8 mouse cellular contexts compared by ENCODE assay signal in genomic region chr6:127149944-127150662, GRCm38 (mm10). TPM values are rescaled to one million over a fixed set of nuclear protein-coding genes. Genes with fewer than 3 reads are reported as not detected.
DNase-seq lines count a peak whose midpoint lies in the region; ATAC-seq and TF ChIP-seq lines count a peak whose summit lies in the region.

No protein-coding gene starts in this region.

- peaks cover 85% of the 10 kb centered on the region for H3K4me1 ChIP-seq in forebrain, embryonic 12.5 days
- peaks cover 25% of the 10 kb centered on the region for H3K4me1 ChIP-seq in hindbrain, postnatal 0 days (ENCODE audit: insufficient read depth, low read length)
- H3K4me1 ChIP-seq in lung, embryonic 16.5 days (replicated peaks; ENCODE audit: control insufficient read depth, insufficient read depth, low read length), result peaks cover 52% of the 10 kb centered on the region

- under 1% methylated on average over 38 of the region's 38 CpGs for whole genome bisulfite sequencing in forebrain, embryonic 12.5 days
- WGBS in hindbrain, postnatal 0 days, result under 1% methylated on average over 38 of the region's 38 CpGs
- WGBS in lung, embryonic 16.5 days, result under 1% methylated on average over 38 of the region's 38 CpGs

- H3K9me3 ChIP-seq in forebrain, embryonic 12.5 days, result no peaks in the 10 kb centered on the region
- H3K9me3 ChIP-seq in hindbrain, postnatal 0 days (ENCODE audit: low read length), result no peaks in the 10 kb centered on the region
- no peaks in the 10 kb centered on the region for H3K9me3 ChIP-seq in lung, embryonic 16.5 days (ENCODE audit: control insufficient read depth, low read length)

- peaks cover 24% of the 10 kb centered on the region for H3K27me3 ChIP-seq in forebrain, embryonic 12.5 days
- H3K27me3 ChIP-seq in hindbrain, postnatal 0 days (ENCODE audit: insufficient read depth, low read length), result peaks cover 19% of the 10 kb centered on the region
- no peaks in the 10 kb centered on the region for H3K27me3 ChIP-seq in lung, embryonic 16.5 days (ENCODE audit: control insufficient read depth, insufficient read depth, low read depth, low read length)

- peak overlapping the region; percentile 82 for H3K4me2 ChIP-seq in forebrain, embryonic 12.5 days
- peak overlapping the region; percentile 88 for H3K4me2 ChIP-seq in hindbrain, postnatal 0 days (ENCODE audit: low read depth, low read length)
- peak overlapping the region; percentile 61 for H3K4me2 ChIP-seq in lung, embryonic 16.5 days (ENCODE audit: low read depth, low read length)

- H3K27ac ChIP-seq in forebrain, embryonic 12.5 days, result peak overlapping the region; percentile 78
- H3K27ac ChIP-seq in hindbrain, postnatal 0 days, result peak overlapping the region; percentile 64
- H3K27ac ChIP-seq in lung, embryonic 16.5 days (ENCODE audit: low read length), result peak overlapping the region; percentile 66

- peak overlapping the region; percentile 87 for H3K9ac ChIP-seq in forebrain, embryonic 12.5 days
- H3K9ac ChIP-seq in hindbrain, postnatal 0 days (replicated peaks; ENCODE audit: low read length), result peak overlapping the region; percentile 78
- H3K9ac ChIP-seq in lung, embryonic 16.5 days (ENCODE audit: low read length), result peak overlapping the region; percentile 84

- ATAC-seq in forebrain, embryonic 12.5 days (ENCODE audit: low FRiP score), result no peak
- no peak for ATAC-seq in hindbrain, postnatal 0 days
- no peak for ATAC-seq in lung, embryonic 16.5 days (ENCODE audit: low read depth)

- peak; percentile 31 to 54 for DNase-seq in layer of hippocampus, postnatal 10 days (ENCODE audit: low spot score in 2 of 2)
- DNase-seq in layer of hippocampus, adult 9-11 months, result no peak
- DNase-seq in NIH3T3 (ENCODE audit: low read depth), result peak; percentile 76
- DNase-seq in hindbrain, postnatal 0 days (ENCODE audit: low spot score), result peak; percentile 37
- DNase-seq in right cerebral cortex, postnatal 14 days, result peak; percentile 32
- DNase-seq in cerebellum, adult 11-12 months, result no peak

- H3K4me3 ChIP-seq in forebrain, embryonic 12.5 days (replicated peaks), result peak overlapping the region; percentile 76
- peak overlapping the region; percentile 61 for H3K4me3 ChIP-seq in hindbrain, postnatal 0 days (ENCODE audit: low read length)
- peak overlapping the region; percentile 81 for H3K4me3 ChIP-seq in lung, embryonic 16.5 days (ENCODE audit: low read length)

- TF ChIP-seq CTCF in hindbrain, postnatal 0 days (IDR thresholded peaks at IDR 0.05; ENCODE audit: low read depth), result no peak

- H3K36me3 ChIP-seq in forebrain, embryonic 12.5 days (replicated peaks), result peaks cover 21% of the 10 kb centered on the region
- no peaks in the 10 kb centered on the region for H3K36me3 ChIP-seq in hindbrain, postnatal 0 days (ENCODE audit: insufficient read depth, low read length)
- peaks cover 6% of the 10 kb centered on the region; the same call in 1 of the 2 replicates for H3K36me3 ChIP-seq in lung, embryonic 16.5 days (ENCODE audit: control insufficient read depth, insufficient read depth, low read length)

RNA-seq across cellular contexts. Expression of gene Ccnd2, which starts 1.9 kb away (rescaled TPM):
- 100 to 1,000 TPM; 190 to 200 TPM for total RNA-seq in layer of hippocampus, postnatal 10 days (2021)
- polyA plus RNA-seq in forebrain, embryonic 12.5 days (2016; fragmentation: Nextera tagmentation; extraction: Ambion mirVana), result 1,349 and 1,505 TPM in 2 replicates
- total RNA-seq in hindbrain, postnatal 0 days (2014; rRNA removed), result 22.3 and 27.1 TPM in 2 replicates
- polyA plus RNA-seq in hindbrain, postnatal 0 days (2015; fragmentation: Nextera tagmentation; extraction: Ambion mirVana), result 229 and 263 TPM in 2 replicates
- 458 and 500 TPM in 2 replicates for polyA plus RNA-seq in lung, embryonic 16.5 days (2015; fragmentation: Nextera tagmentation; extraction: Ambion mirVana)

RNA-seq across cellular contexts. Expression of gene Tigar, which starts 40.7 kb away (rescaled TPM):
- total RNA-seq in layer of hippocampus, postnatal 10 days (2021), result 10 to 100 TPM; 29.3 to 30.3 TPM
- 8.8 and 9.9 TPM in 2 replicates for polyA plus RNA-seq in forebrain, embryonic 12.5 days (2016; fragmentation: Nextera tagmentation; extraction: Ambion mirVana)
- 6.6 and 7.7 TPM in 2 replicates for total RNA-seq in hindbrain, postnatal 0 days (2014; rRNA removed)
- polyA plus RNA-seq in hindbrain, postnatal 0 days (2015; fragmentation: Nextera tagmentation; extraction: Ambion mirVana), result 4.9 and 5.2 TPM in 2 replicates
- 2.5 and 2.8 TPM in 2 replicates for polyA plus RNA-seq in lung, embryonic 16.5 days (2015; fragmentation: Nextera tagmentation; extraction: Ambion mirVana)

Comparison
In these comparisons a context has a peak if more than half of its experiments do, and no peak if none do; other contexts are left out.
1. DNase-seq: peak in layer of hippocampus, postnatal 10 days (2 of 2), NIH3T3 (single experiment), hindbrain, postnatal 0 days (single experiment) and right cerebral cortex, postnatal 14 days (single experiment); none in layer of hippocampus, adult 9-11 months (single experiment) and cerebellum, adult 11-12 months (single experiment).
2. Peak in every context shown above with its lines, with median percentiles within 50 percentile points of each other: H3K27ac ChIP-seq, H3K4me2 ChIP-seq, H3K4me3 ChIP-seq and H3K9ac ChIP-seq.